26 mouse cellular contexts compared by ENCODE assay signal in genomic region chr5:6298571-6298970, GRCm38 (mm10).
A peak's percentile ranks its signal among the peaks of the same experiment; 100 is the strongest.
DNase-seq lines count a peak whose midpoint lies in the region; ATAC-seq and TF ChIP-seq lines count a peak whose summit lies in the region.
"Had no signal": no experiment of that assay in that cellular context is flagged by ENCODE, and none has a peak within 500 bp of the region (broad histone marks: within the 10 kb centered on the region; RNA-seq: fewer than 3 reads in every experiment).

No protein-coding gene starts in this region.

- ATAC-seq in forebrain, embryonic 15.5 days (replicated peaks): no peak
- ATAC-seq in stomach, postnatal 0 days (ENCODE audit: low FRiP score, low TSS enrichment): no peak
- ATAC-seq: CD4-positive, CD25-positive, alpha-beta regulatory T cell, adult 4 months; forebrain, embryonic 14.5 days; forebrain, postnatal 0 days; Patski had no signal

- H3K9ac ChIP-seq in forebrain, embryonic 15.5 days (replicated peaks): no peak overlapping the region
- no peak overlapping the region for H3K9ac ChIP-seq in stomach, postnatal 0 days (ENCODE audit: low read length)
- H3K9ac ChIP-seq: embryonic facial prominence, embryonic 13.5 days; embryonic facial prominence, embryonic 15.5 days; forebrain, embryonic 12.5 days; forebrain, postnatal 0 days had no signal

- H3K4me2 ChIP-seq in forebrain, embryonic 15.5 days (replicated peaks): no peak overlapping the region
- no peak overlapping the region for H3K4me2 ChIP-seq in stomach, postnatal 0 days (replicated peaks; ENCODE audit: low read depth)
- H3K4me2 ChIP-seq: embryonic facial prominence, embryonic 13.5 days; embryonic facial prominence, embryonic 15.5 days; forebrain, embryonic 12.5 days had no signal

- DNase-seq in ES-CJ7 (ENCODE audit: low read depth, low spot score): peak; percentile 69
- peak; percentile 73 for DNase-seq in R1 (ENCODE audit: low read depth, low spot score)
- peak; percentile 69 for DNase-seq in ZHBTc4 (ENCODE audit: low read depth, low spot score)
- no peak for DNase-seq in stomach, postnatal 0 days (ENCODE audit: low spot score)
- DNase-seq: adrenal gland, adult 2 months; adrenal gland, postnatal 10 days; adrenal gland, postnatal 25 days; B cell, adult 2 months; cerebellum, adult 11 months; cerebellum, adult 2 months; cerebellum, adult 9-10 months; cerebellum, postnatal 10 days; cerebellum, postnatal 36 days; embryo, embryonic 11 days; forebrain, postnatal 0 days had no signal

- TF ChIP-seq CTCF in stomach, postnatal 0 days (IDR thresholded peaks at IDR 0.05; ENCODE audit: low read depth): no peak

- 87% methylated on average over 2 of the region's 2 CpGs for WGBS in forebrain, embryonic 15.5 days
- WGBS in stomach, postnatal 0 days: 84% methylated on average over 2 of the region's 2 CpGs

- TF ChIP-seq EP300 in stomach, postnatal 0 days (optimal IDR thresholded peaks at IDR 0.05): no peak

- H3K4me3 ChIP-seq in forebrain, embryonic 15.5 days: no peak overlapping the region
- H3K4me3 ChIP-seq in stomach, postnatal 0 days (ENCODE audit: low read depth, low read length): no peak overlapping the region
- H3K4me3 ChIP-seq: embryonic facial prominence, embryonic 13.5 days; embryonic facial prominence, embryonic 15.5 days; erythroblast, embryonic 14.5 days; forebrain, embryonic 10.5 days; forebrain, embryonic 12.5 days had no signal

- H3K27ac ChIP-seq in forebrain, embryonic 15.5 days (replicated peaks): no peak overlapping the region
- H3K27ac ChIP-seq in stomach, postnatal 0 days (replicated peaks): no peak overlapping the region
- H3K27ac ChIP-seq: embryonic facial prominence, embryonic 13.5 days; embryonic facial prominence, embryonic 15.5 days; forebrain, embryonic 10.5 days; forebrain, embryonic 12.5 days had no signal

- no peaks in the 10 kb centered on the region for H3K9me3 ChIP-seq in forebrain, embryonic 15.5 days
- H3K9me3 ChIP-seq in stomach, postnatal 0 days (ENCODE audit: control insufficient read depth, low read length): no peaks in the 10 kb centered on the region
- H3K9me3 ChIP-seq: embryonic facial prominence, embryonic 13.5 days; embryonic facial prominence, embryonic 15.5 days; forebrain, embryonic 10.5 days; forebrain, embryonic 12.5 days; G1E had no signal

- no peaks in the 10 kb centered on the region for H3K4me1 ChIP-seq in forebrain, embryonic 15.5 days
- no peaks in the 10 kb centered on the region for H3K4me1 ChIP-seq in stomach, postnatal 0 days (replicated peaks; ENCODE audit: control insufficient read depth, insufficient read depth)
- H3K4me1 ChIP-seq: embryonic facial prominence, embryonic 13.5 days; embryonic facial prominence, embryonic 15.5 days; forebrain, embryonic 10.5 days; forebrain, embryonic 12.5 days had no signal

- H3K27me3 ChIP-seq in forebrain, embryonic 15.5 days: no peaks in the 10 kb centered on the region
- H3K27me3 ChIP-seq in stomach, postnatal 0 days (ENCODE audit: control insufficient read depth, insufficient read depth, low read length): no peaks in the 10 kb centered on the region
- H3K27me3 ChIP-seq: CH12.LX; embryonic facial prominence, embryonic 13.5 days; embryonic facial prominence, embryonic 15.5 days; forebrain, embryonic 12.5 days; Patski had no signal

- no peaks in the 10 kb centered on the region for H3K36me3 ChIP-seq in forebrain, embryonic 15.5 days
- H3K36me3 ChIP-seq in stomach, postnatal 0 days (ENCODE audit: control insufficient read depth, insufficient read depth, low read length): no peaks in the 10 kb centered on the region
- H3K36me3 ChIP-seq: embryonic facial prominence, embryonic 13.5 days; embryonic facial prominence, embryonic 15.5 days; forebrain, embryonic 10.5 days; forebrain, embryonic 12.5 days; G1E had no signal
